Mouse (Mus musculus): ENCODE results near the gene Zcchc18.
A peak's percentile ranks its signal among the peaks of the same experiment; 100 is the strongest.
"Not testable (repeated sequence)": the region's sequence is repeated elsewhere in the genome, so short reads cannot be mapped to it uniquely, and the experiment has no call there.

Zcchc18 gene

DNA sequence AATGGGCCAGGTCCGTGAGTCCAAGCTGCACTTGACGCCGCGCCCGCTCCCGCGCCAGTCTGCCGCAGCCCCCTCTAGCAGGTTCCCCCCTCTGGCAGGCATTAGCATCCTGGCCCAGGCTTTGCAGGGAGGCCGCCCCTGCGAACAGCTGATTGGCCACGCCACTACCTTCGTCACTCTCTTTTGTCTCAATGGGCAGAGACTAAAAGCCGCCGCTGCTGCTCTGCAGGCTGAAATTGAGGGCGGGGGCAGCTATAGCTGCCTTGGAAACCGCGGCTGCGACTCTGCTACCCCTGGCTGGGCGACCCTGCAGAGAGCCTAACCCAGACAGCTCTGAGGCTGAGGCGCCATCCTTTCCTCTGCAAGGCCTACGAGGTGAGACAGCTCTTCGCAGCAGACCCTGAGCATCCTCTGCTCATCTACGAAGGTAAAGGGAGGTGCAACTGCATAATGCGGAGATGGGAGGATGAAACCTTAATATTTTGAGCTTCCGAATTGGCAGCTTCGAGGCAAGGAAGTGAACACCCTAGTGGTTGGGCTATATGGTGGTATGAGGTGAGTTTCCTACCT, at the start of gene Zcchc18:
Gene Zcchc18 (plus strand): TSS at position 178 of the 570 bp plus-strand sequence.
- peak; percentile 4 for DNase-seq (ENCODE audit: low read depth, low spot score)

DNA sequence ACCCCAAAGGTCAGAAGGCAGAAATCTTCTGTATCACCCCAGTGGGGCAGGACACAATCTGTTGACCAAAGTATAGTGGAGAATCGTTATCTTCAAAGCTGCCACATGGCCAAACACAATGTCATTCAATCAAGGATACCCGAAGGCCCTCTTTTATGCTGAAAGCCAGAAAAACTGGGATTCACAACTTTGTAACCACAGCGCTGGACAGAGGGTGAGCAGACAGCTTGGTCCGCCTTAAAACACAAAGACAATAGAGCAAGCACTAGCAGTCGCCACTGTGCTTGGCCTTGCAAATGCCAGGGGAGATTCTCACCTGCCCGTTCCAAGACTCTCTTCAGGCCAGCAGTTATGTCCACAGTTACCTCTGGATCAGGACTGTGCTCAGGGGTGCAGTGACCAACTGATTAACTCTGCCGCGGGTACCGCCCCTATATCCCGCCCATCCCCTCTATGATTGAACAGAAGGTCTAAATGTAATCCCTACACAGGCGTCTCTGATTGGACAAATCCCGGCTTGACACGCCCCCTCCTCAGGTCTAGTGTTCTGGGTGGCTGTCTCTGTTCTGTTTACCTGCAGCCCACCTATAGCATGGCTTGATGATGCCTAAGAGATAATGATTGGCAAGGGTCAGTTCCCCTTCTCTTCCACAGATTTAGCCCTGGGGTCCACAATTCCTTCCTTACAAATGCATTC, 35.2 kb upstream of the Zcchc18 start:
- DNase-seq (ENCODE audit: low read depth, low spot score): not testable (repeated sequence)

DNA sequence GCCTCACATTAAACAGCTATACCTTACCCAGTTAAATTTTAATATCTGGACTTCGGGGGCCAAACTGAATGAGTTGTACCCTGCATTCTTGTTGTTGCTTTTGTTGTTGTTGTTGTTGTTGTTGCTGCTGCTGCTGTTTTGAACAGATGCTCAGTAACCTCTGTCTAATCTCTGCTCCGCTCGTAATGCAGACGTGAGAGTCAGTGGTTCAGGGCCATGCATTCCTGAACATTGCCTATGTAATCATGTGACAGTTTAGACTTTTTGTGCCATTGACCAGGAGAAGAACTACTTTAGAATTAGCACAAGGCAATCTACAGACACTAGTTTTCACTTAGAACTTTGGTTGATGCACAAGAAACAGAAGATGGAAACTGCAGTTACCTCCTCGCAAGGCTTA, 34.7 kb upstream of the Zcchc18 start:
- not testable (repeated sequence) for DNase-seq (ENCODE audit: low read depth, low spot score)

DNA sequence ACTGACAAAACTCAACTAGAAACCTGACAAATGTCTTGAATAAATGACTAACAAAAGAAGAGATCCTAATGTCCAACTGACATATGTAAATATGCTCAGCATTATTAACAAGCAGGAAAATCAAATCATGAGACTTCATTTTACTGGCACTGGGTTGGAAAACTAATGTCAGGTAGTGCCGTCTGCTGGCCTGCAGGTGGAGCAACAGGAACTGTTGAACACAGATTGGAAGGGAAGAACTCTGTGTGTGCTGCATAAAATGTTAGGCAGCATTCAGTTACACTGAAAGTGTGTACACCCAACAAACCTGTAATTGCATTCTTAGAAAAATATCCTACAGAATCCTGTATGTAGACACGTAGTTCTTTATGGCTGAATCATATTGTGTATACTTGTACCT, 33.3 kb upstream of the Zcchc18 start:
- no peak for DNase-seq (ENCODE audit: low read depth, low spot score)

DNA sequence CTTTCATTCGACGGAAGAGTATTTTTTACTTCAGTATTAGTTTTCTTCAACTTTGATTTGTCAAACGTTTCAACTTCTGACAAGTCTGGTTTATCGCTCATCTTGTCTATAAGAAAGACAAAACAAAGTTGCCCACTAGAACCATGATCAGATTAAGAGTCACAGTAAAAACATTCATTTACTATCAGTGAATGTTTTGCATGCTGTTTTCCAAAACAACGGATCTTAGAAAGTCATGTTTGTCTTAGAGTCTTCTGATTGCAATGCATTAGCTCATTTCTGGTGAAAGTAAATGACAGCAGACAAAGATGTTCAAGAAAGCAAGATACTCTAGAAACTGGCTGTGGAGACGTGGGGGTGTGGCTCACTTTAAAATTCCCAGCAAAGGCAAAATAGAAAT, 17.6 kb upstream of the Zcchc18 start, which contains the start of gene Tmsb15b2:
Gene Tmsb15b2 (minus strand): TSS at position 101 of the 400 bp plus-strand sequence.
- not testable (repeated sequence) for DNase-seq (ENCODE audit: low read depth, low spot score)

DNA sequence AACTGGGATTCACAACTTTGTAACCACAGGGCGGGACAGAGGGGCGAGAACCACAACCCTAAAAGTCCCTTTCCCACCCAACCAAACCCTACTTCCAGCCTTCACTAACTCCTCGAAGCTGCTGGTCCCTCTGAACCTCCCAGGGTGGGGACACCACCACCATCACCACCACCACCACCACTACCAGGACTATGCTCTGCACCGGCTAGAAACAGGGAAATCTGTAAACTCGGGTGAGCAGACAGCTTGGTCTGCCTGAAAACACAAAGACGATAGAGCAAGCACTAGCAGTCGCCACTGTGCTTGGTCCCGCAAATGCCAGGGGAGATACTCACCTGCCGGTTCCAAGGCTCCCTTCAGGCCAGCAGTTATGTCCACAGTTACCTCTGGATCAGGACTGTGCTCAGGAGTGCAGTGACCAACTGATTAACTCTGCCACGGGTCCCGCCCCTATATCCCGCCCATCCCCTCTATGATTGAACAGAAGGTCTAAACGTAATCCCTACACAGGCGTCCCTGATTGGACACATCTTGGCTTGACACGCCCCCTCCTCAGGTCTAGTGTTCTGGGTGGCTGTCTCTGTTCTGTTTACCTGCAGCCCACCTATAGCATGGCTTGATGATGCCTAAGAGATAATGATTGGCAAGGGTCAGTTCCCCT, 16.4 kb upstream of the Zcchc18 start, which contains the start of the genes Tmsb15l and Tmsb15b1:
Gene Tmsb15l (minus strand): TSS at position 446 of the 661 bp plus-strand sequence.
Gene Tmsb15b1 (minus strand): TSS at position 451 of the 661 bp plus-strand sequence.
- peak; percentile 39 for DNase-seq (ENCODE audit: low read depth, low spot score)

DNA sequence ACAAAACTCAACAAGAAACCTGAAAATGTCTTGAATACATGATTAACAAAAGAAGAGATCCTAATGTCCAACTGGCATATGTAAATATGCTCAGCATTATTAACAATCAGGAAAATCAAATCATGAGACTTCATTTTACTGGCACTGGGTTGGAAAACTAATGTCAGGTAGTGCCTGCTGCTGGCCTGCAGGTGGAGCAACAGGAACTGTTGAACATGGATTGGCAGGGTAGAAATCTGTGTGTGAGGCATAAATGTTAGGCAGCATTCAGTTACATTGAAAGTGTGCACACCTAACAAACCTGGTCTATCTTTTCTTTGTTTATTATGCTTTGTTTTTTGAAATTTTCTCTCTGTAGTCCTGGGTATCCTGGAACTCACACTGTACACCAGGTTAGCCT, 14.3 kb upstream of the Zcchc18 start:
- no peak for DNase-seq (ENCODE audit: low read depth, low spot score)

DNA sequence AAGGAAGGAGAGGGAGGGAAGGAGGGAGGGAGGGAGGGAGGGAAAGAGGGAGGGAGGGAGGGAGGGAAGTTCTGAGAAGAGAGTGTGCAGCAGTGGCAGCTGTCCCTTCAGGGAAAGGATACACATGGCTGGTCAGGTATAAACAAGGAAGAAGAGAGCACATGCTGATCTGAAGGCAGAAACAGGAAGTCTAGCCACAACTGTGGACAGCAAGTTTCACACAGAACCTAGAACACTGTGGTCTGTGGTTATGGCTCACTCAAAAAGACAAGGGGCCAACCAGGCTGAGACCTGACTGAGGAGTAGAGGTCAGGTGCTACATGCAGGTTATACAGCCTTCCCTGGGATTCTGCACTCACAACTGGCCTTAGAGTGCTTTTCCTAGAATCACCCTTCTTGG, 6.9 kb upstream of the Zcchc18 start:
- DNase-seq (ENCODE audit: low read depth, low spot score): peak; percentile 0

DNA sequence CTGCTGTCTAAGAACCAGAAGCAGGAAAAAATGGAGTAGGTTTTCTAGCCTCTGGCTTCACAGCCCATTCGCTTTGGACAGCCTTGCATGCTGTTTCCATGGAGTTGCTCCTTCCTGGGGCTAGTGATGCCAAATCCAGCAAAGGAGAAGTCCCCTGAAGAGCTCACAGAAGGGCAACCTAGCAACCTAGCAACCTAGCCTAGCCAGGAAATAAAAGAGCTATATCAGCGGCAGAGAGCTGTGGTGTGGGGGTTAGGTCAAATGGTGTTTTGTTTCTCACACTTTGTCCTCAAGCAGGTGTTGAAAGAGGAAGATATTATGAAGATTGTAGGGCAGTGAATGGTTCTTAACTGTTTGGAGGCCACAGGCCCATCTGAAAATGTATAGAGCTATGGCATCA, 1.7 kb upstream of the Zcchc18 start:
- no peak for DNase-seq (ENCODE audit: low read depth, low spot score)

DNA sequence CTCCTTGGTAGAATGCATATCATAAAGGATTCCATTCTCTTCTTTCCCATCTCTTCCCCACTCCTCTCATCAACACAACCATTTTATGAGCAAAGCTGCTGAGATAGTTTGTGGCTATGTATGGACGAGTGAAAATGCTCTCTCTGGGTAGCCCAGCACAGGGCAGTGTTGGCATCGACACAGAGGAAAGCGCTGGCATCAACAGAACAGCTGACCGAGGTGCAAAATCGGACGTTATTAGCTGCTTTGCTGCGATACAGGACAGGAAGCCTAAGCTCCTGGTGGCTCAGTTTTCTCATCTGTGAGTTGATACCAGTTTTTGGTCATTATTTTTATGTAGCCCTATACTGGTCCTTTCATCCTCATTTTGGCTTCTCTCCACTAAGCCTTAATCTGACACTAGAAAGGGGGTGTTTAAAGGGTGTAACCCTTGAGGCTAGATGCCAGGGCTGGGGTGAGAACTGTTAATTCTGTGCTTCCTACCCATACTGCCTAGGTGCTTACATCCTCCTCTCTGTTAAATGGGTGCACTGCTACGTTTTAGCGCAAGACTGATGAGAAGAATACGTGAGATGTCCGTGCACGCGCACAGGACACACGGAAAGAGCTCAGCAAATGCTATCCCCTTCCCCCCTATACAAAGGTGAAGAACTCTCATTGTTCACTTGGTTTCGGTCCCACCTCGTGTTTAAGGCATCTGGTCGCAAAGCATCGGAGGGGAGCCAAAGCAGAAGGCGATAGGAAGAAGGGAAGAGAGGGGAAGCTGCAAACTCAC, 577 bp upstream of the Zcchc18 start:
- no peak for DNase-seq (ENCODE audit: low read depth, low spot score)

DNA sequence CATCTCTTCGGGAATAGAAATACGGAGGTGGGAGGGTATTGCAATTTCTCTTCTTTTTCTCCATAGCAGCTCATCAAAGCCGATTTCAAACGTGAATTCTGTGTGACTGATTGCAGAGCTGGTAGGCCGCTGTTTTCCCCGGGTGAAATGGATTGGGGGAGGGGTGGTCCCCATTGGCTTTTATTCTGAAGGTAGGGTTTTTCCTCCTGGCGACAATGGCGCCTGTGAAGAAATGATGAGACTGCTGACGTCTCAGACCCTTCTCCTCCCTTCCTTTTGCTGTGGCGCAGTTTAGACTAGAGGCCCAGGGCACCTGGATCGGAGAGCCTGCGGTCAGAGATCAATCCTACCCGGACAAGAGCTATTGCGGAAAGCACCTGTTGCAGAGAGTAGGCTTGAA, 686 bp downstream of the Zcchc18 start:
- no peak for DNase-seq (ENCODE audit: low read depth, low spot score)

DNA sequence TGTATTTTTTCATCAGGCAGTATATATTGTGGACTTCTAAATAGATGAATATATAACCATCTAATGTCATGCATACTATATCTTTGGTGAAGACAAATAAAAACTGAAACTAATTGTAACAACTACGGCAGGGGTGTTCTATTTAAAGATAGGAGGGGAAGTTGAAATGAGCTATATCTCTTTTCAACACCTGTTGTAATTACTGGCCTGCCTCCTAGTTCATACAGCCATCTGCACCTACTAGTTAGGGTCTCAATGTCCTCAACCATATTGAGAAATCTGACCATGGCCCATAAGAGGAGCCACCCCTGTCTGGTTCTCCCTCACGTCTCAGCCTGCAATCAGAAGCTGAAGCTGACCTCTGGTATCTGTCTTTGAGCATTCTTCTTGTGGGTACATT, 3.3 kb downstream of the Zcchc18 start:
- DNase-seq (ENCODE audit: low read depth, low spot score): no peak

DNA sequence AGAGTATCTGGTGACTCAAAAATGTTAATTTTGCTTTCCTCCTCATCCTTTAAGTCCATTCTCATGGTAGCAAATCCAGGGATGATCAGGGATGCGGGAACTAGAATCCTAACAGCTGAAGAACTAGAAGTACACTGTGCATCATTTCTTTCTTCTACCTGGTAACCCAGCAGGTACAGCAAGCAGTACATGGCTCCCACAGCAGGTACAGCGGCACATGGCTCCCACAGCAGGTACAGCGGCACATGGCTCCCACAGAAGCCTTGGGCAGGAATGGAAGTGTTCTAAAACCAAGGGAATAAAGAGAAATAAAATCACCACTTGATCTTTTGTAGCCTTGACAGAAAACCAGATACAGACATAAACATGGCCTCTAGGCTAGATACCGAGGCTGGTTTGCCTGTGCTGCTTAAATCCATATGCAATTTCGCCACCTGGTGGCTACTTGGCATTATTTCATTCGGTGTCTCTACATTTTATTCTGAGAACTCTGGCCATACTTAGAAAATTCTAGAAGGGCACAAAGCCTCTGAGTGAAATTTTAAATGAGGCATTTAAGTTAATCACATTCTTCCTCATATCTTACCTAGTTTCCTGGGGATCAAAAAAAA, 22.2 kb downstream of the Zcchc18 start:
- peak; percentile 18 for DNase-seq (ENCODE audit: low read depth, low spot score)

DNA sequence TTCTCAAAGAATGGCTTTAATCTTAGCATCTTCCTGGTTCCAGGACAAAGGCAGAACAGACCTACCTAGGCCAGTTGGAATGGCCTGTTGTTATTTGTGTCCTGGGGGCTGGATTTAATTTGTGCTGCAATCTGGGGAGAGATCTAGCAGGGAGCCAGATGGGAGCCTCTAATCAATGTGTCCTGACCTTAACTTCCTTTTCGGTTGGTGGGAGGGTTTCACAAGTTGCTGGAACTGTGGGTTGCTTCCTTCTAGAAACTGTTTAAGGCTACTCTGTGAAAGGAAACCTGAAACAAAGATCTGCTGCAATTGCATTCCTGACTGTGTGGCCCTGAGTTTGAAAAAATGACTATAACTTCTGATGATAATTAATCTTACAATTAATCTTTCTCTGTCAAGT, 24.7 kb downstream of the Zcchc18 start:
- DNase-seq (ENCODE audit: low read depth, low spot score): no peak

DNA sequence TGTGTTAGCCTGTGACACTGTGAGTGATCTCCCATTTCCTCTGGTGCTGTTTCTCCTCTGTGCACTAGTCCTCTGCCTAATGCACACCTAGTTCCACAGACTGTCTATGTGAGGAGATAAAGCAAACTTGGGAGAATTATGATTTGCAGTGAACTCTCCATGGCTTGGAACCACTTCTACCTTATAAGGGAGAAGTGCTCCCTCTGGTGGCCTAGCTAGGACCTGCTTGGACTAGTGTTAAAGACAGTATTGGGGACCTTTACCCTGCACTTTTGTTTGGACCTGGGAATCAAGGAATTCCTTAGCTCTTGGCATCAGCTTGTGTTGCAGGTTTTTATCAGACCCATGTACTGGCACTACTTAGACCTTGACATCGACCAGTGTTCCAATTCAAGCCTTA, 26.4 kb downstream of the Zcchc18 start:
- DNase-seq (ENCODE audit: low read depth, low spot score): peak; percentile 2

DNA sequence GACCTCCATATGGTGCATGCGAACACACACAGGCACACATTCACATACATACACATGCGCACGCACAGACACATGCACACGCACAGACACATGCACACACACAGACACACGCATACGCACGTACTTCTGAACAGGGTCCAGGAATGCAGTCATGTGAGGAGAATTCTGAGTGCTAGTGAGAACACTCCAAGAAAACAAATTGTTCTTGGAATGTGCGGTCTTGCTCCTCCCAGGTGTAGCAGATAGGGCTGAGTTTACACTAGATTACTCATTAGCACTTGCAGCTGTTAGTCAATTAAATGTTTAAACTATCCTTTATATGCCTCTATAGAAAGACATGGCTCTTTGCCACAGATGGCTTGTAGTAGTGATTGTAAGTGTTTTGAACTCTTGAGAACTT, 38.0 kb downstream of the Zcchc18 start:
- DNase-seq (ENCODE audit: low read depth, low spot score): no peak

DNA sequence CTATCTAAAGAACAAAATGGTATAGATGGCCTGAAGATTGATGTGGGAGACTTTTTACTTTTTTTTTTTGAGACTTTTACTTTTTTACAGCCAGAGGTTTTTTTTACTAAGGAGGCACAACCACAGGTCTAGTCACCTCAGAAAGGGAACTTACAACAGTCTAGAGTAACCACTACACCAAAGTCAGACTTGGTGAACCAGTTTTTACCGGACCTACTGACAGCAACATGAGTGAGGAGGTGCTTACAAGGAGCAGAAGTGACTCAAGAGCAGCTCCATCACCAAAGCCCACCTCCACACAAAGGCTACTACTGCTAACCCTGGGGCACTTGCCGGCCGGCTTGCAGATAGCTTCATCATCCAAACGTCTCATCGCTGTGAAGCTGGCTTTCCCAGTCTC, 38.8 kb downstream of the Zcchc18 start:
- DNase-seq (ENCODE audit: low read depth, low spot score): no peak

DNA sequence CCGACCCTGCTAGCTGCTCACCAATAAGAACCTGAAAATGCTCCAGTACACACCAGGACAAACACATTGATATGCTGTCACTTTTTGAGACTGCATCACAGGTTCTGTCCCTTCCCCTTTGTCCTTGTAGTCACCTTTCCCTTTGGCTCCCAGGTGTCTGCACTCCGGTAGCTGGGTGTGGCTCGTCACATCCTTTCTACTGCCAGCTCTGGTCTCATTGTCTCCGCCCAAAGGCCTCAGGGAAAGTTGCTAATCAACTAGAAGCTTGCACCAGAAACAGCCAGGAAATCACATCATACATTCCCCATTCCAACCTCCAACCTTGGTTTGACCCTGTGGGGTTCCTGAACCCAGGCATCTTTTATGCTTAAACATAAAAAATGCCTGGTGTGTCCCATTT, 41.4 kb downstream of the Zcchc18 start:
- no peak for DNase-seq (ENCODE audit: low read depth, low spot score)

DNA sequence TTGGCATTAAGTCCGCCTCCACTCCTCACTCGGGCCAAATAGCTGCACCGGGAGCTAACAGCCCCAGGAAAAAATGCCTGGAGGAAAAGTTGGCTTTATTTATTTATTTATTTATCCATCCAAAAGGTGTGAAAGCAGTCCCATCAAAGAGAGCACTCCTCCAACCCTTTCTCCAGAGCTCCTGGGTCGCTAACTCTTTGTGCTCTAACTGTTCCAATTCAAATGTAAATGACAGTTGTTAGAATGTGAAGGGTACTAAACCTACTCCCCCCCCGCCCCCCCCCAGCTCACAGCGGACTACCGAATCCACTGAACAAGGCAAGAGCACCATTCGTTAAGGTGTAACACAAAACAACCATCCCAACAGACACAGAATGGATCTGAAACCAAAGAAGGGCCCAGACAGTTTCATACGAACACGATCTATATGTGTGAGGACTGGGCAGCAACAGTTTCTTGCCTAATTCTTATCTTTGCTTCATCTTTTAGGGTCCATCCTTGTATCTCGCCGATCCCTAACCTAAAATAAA, 44.6 kb downstream of the Zcchc18 start:
- DNase-seq (ENCODE audit: low read depth, low spot score): no peak

DNA sequence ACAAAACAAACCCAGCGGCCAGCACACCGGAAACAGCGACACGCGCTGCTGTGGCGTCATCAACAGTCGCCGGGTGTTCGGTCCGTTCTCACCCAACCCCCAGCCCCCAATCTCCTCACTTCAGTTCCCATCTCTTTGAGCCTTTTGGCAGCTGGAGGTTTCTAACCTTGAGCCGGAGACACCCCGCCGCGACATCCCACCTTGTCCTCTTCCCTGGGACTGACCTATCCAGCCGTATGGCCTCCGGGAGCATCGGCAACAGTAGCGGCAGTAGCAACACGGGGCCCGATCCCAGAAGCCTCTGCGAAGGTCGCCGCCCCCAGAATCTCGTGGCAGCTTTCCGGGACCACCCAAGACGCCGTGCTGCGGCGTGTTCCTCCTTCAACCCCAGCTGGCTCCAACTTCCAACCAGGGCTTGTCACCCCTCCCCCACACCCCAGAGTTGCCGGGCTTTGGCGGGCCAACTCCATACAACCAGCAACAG, 45.1 kb downstream of the Zcchc18 start, which contains the start of gene Slc25a53:
Gene Slc25a53 (minus strand): TSS at position 303 of the 484 bp plus-strand sequence.
- peak; percentile 71 for DNase-seq (ENCODE audit: low read depth, low spot score)

DNA sequence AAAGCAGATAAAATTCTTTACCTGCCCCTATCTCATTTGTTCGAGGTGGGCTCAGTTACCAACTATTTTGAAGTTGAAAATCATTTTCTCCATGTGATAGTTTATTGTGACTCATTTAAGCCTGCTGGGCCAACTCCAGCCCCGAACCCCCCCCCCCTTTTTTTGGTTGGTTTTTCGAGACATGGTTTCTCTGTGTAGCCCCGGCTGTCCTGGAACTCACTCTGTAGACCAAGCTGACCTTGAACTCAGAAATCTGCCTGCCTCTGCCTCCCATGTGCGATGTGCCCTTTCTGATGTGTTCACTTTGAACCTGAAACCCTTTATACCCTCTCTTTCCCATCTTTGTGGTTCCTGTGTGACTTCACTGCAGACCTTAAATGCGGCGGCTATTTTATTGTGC, 45.5 kb downstream of the Zcchc18 start:
- DNase-seq (ENCODE audit: low read depth, low spot score): no peak
